Mouse (Mus musculus) megakaryocyte-erythroid progenitor cell, adult 5-6 weeks (primary cell): ENCODE measurements around the gene Gm45337. TPM values are rescaled to one million over a fixed set of nuclear protein-coding genes. Genes with fewer than 3 reads are reported as not detected.
"Not testable (repeated sequence)": the region's sequence is repeated elsewhere in the genome, so short reads cannot be mapped to it uniquely, and the experiment has no call there.

Experiments
- ATAC-seq: replicated peaks from 2 replicates; pipeline ENCODE4 v1.8.0; 2016; ENCODE audit warnings: mild to moderate bottlenecking, inconsistent platforms; ENCODE audit not compliant: severe bottlenecking, poor library complexity, low FRiP score, low TSS enrichment
- total RNA-seq, 2 experiments: library from RNA; stranded (forward) in 1 of 2; stranded (reverse) in 1 of 2; fragments of 200-1000, 215-1000 nt in 1 of 2; fragments of >200 nt in 1 of 2; fragmentation: Nextera tagmentation in 1 of 2; gene quantifications; 2 replicates each; pipeline ENCODE4 v1.2.3; 2014 to 2017

The Gm45337 gene
- total RNA-seq (2014; fragmentation: Nextera tagmentation) (not detected in 2 replicates), total RNA-seq (2017) (not detected in 2 replicates)

- no peak for ATAC-seq
Observed at GRCm38 (mm10) chr7:142144507-142144906, at the start of gene Gm45337. TSS of gene Gm45337 (minus strand) at chr7:142144607.

- ATAC-seq, result no peak
Observed at GRCm38 (mm10) chr7:142190289-142190688, 45.9 kb upstream of the Gm45337 start, which contains the start of gene Gm10153. TSS of gene Gm10153 (minus strand) at chr7:142190389.

- ATAC-seq, result no peak
Observed at GRCm38 (mm10) chr7:142188156-142188555, 43.7 kb upstream of the Gm45337 start.

- no peak for ATAC-seq
Observed at GRCm38 (mm10) chr7:142181021-142181420, 36.6 kb upstream of the Gm45337 start.

- no peak for ATAC-seq
Observed at GRCm38 (mm10) chr7:142178685-142179084, 34.3 kb upstream of the Gm45337 start.

- not testable (repeated sequence) for ATAC-seq
Observed at GRCm38 (mm10) chr7:142175905-142176304, 31.5 kb upstream of the Gm45337 start, which contains the start of gene Krtap5-2. TSS of gene Krtap5-2 (minus strand) at chr7:142176005.

GRCm38 (mm10) chr7:142169836-142170235 is 25.4 kb upstream of the Gm45337 start:
- peak; percentile 85 for ATAC-seq

- not testable (repeated sequence) for ATAC-seq
Observed at GRCm38 (mm10) chr7:142165639-142166038, 21.2 kb upstream of the Gm45337 start, which contains the start of gene Gm4553. TSS of gene Gm4553 (minus strand) at chr7:142165739.

GRCm38 (mm10) chr7:142159366-142159765 is 15.0 kb upstream of the Gm45337 start:
- ATAC-seq, result no peak

GRCm38 (mm10) chr7:142157013-142157412 is 12.6 kb upstream of the Gm45337 start, which contains the start of gene Gm29735:
TSS of gene Gm29735 (minus strand) at chr7:142157113.
- not testable (repeated sequence) for ATAC-seq

GRCm38 (mm10) chr7:142155308-142155707 is 10.9 kb upstream of the Gm45337 start:
- no peak for ATAC-seq

- no peak for ATAC-seq
Observed at GRCm38 (mm10) chr7:142152191-142152590, 7.8 kb upstream of the Gm45337 start.

- ATAC-seq, result no peak
Observed at GRCm38 (mm10) chr7:142148633-142149032, 4.2 kb upstream of the Gm45337 start.

GRCm38 (mm10) chr7:142146033-142146432 is 1.6 kb upstream of the Gm45337 start:
- peak; percentile 70 for ATAC-seq

- ATAC-seq, result no peak
Observed at GRCm38 (mm10) chr7:142145413-142145940, 1.1 kb upstream of the Gm45337 start.

- not testable (repeated sequence) for ATAC-seq
Observed at GRCm38 (mm10) chr7:142143506-142144010, 849 bp downstream of the Gm45337 start.

- ATAC-seq, result no peak
Observed at GRCm38 (mm10) chr7:142140696-142141095, 3.7 kb downstream of the Gm45337 start.

- not testable (repeated sequence) for ATAC-seq
Observed at GRCm38 (mm10) chr7:142135934-142136333, 8.5 kb downstream of the Gm45337 start, which contains the start of gene Gm39115. TSS of gene Gm39115 (minus strand) at chr7:142136034.

- ATAC-seq, result no peak
Observed at GRCm38 (mm10) chr7:142134206-142134995, 10.0 kb downstream of the Gm45337 start.

- no peak for ATAC-seq
Observed at GRCm38 (mm10) chr7:142128843-142129242, 15.6 kb downstream of the Gm45337 start.
